Mouse (Mus musculus) spleen, adult 2 months (tissue): ENCODE data around the gene Fdps. TPM values are rescaled to one million over a fixed set of nuclear protein-coding genes. Genes with fewer than 3 reads are reported as not detected.

ENCODE experiments used
- DNase-seq, 2 experiments: peaks; one replicate each; pipeline versions ENCODE4 v3.0.0 to v3.0.0-alpha.2; 2012 to 2021; ENCODE audit warnings: low spot score in 2 of 2, low read depth in 1 of 2
- H3K27ac ChIP-seq: fragments of 200-500 bp; 2 replicates; pipeline ENCODE4 v1.5.1; 2012; ENCODE audit warnings: low read length, inconsistent platforms; ENCODE audit not compliant: insufficient read depth
- H3K27me3 ChIP-seq: fragments of 200-500 bp; 2 replicates; pipeline ENCODE4 v1.6.1; 2012; ENCODE audit warnings: mild to moderate bottlenecking, moderate library complexity, low read length, inconsistent platforms; ENCODE audit not compliant: control insufficient read depth, insufficient read depth
- H3K36me3 ChIP-seq: fragments of 200-500 bp; 2 replicates; pipeline ENCODE4 v1.6.1; 2012; ENCODE audit warnings: mild to moderate bottlenecking, low read length, inconsistent platforms; ENCODE audit not compliant: control insufficient read depth, insufficient read depth
- H3K4me1 ChIP-seq: fragments of 200-500 bp; 2 replicates; pipeline ENCODE4 v1.6.1; 2011; ENCODE audit warnings: inconsistent platforms; ENCODE audit not compliant: control insufficient read depth, insufficient read depth, insufficient read length
- H3K4me3 ChIP-seq: fragments of 200-500 bp; 2 replicates; pipeline ENCODE4 v1.5.1; 2011; ENCODE audit warnings: mild to moderate bottlenecking, inconsistent platforms; ENCODE audit not compliant: insufficient read depth, insufficient read length; ENCODE audit errors: extremely low read depth
- CTCF ChIP-seq: fragments of 200-500 bp; IDR thresholded peaks from 2 replicates; pipeline ENCODE4 v1.5.1; 2011; ENCODE audit warnings: mild to moderate bottlenecking, inconsistent platforms; ENCODE audit not compliant: insufficient read depth, insufficient read length, insufficient replicate concordance; ENCODE audit errors: extremely low read depth
- POLR2A ChIP-seq: fragments of 200-500 bp; IDR thresholded peaks from 2 replicates; pipeline ENCODE4 v1.6.1; 2011; ENCODE audit warnings: low read depth, low read length, inconsistent platforms
- WGBS: fragments of 180-500 bp; shearing (Covaris S2); methylation state at CpG from one replicate; pipeline ENCODE4 v1.1.7; 2018; 5-methylcytosine and 5-hydroxymethylcytosine counted together
- polyA plus RNA-seq: library from polyadenylated mRNA; depleted of rRNA; stranded (reverse); fragments of >200 nt; gene quantifications from 2 replicates; pipeline ENCODE4 v1.2.3, GENCODE M21; 2012

The Fdps gene
- polyA plus RNA-seq, 1 experiment = 25.6 TPM

DNA sequence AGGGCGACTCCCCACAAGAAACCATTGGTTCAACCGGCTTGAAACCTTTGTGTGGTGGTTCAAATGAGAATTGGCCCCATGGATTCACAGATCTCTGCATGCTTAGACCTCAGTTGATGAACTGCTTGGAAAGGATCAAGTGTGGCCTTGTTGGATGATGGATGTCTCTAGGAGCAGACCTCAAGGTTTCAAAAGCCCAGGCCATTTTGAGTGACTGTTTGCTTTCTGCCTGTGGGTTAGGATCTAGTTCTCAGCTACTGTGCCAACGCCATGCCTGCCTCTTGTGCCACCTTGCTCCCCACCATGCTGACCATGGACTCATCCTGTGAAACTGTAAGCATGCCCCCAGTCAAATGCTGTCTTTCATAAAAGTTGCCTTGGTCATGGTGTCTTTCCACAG, 24.2 kb upstream of the Fdps start:
- no peak overlapping the region for H3K4me3 ChIP-seq
- 93% methylated on average over 3 of the region's 3 CpGs for WGBS

DNA sequence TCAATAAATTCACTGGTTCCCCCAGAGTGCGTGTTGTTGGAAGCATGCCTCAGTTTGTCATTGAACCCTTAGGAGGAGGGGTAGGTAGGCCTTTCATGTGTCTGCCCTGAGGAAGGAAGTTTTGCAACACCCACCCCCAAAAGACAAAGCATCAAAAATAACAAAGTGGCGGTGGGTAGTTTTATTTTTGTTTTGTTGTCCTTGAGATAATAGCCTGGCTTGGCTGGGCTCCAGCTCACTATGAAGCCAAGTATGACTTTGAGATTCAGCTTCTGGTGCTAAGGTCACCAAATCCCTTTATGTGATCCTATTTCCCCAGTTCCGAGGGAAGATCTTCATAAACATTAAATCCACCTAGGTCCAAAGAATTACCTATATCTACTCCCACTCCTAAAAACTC, 22.5 kb upstream of the Fdps start:
- no peaks in the 10 kb centered on the region for H3K4me1 ChIP-seq
- H3K36me3 ChIP-seq = no peaks in the 10 kb centered on the region
- DNase-seq = no peak
- no peak for TF ChIP-seq POLR2A
- 70% methylated on average over 3 of the region's 3 CpGs for WGBS
- no peak overlapping the region for H3K27ac ChIP-seq
- H3K27me3 ChIP-seq = no peaks in the 10 kb centered on the region
- H3K4me3 ChIP-seq = no peak overlapping the region

More for the DNA sequence above, 24.2 kb upstream of the Fdps start:
- H3K36me3 ChIP-seq = no peaks in the 10 kb centered on the region
- TF ChIP-seq POLR2A (no peak), CTCF (no peak)
- H3K27ac ChIP-seq = no peak overlapping the region
- H3K27me3 ChIP-seq = no peaks in the 10 kb centered on the region
- no peaks in the 10 kb centered on the region for H3K4me1 ChIP-seq
- DNase-seq = no peak

DNA sequence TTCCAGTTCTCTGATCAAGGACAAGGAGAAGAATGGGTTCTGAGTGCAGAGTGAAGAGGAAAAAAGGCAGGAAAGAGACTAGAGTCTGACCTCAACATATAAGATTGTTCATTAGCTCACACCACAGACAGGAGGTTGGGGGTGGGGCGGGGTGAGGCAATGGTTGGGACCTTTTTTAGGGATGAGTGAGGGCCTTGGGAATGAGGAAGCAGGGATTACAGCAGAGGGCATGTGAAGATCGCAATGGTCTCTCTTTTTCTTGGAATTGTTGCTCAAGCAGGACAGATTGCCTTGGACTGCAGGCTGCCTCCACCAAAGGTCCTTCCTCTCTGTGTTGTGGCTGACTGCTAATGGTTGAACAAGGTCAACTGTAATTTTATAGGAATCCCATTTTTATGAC, 21.6 kb upstream of the Fdps start:
- no peak for DNase-seq
- 74% methylated on average over 2 of the region's 2 CpGs for WGBS

DNA sequence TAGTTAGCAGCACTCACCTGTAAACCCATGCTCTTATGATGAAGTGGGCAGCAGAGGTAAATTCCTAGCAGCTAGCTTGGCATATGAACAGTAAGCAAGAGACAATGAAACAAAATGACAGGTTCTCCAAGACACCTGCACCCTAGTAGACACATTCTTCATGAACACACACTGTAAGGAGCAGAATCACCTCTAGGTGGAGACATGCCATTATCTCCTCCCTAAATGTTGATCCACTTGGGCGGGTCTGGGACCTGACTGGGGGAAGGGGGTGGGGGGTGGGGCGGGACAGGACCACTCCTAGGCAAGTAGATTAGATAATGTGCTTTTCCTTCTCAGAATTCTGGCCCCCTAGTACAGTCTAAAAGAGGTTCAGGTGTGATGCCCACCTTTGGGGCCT, 13.8 kb upstream of the Fdps start:
- Histone ChIP-seq H3K36me3 (no peaks in the 10 kb centered on the region), H3K4me3 (no peak overlapping the region), H3K27me3 (no peaks in the 10 kb centered on the region), H3K4me1 (no peaks in the 10 kb centered on the region), H3K27ac (no peak overlapping the region)
- 8% methylated on average over 2 of the region's 2 CpGs for WGBS
- DNase-seq = peak; percentile 14 to 31
- TF ChIP-seq CTCF (peak; percentile 11; the same call in 1 of the 2 replicates), POLR2A (no peak)

More for the DNA sequence above, 21.6 kb upstream of the Fdps start:
- H3K27me3 ChIP-seq = no peaks in the 10 kb centered on the region
- H3K36me3 ChIP-seq = no peaks in the 10 kb centered on the region
- H3K27ac ChIP-seq = no peak overlapping the region
- no peak overlapping the region for H3K4me3 ChIP-seq
- H3K4me1 ChIP-seq = no peaks in the 10 kb centered on the region
- no peak for TF ChIP-seq CTCF
- no peak for TF ChIP-seq POLR2A

DNA sequence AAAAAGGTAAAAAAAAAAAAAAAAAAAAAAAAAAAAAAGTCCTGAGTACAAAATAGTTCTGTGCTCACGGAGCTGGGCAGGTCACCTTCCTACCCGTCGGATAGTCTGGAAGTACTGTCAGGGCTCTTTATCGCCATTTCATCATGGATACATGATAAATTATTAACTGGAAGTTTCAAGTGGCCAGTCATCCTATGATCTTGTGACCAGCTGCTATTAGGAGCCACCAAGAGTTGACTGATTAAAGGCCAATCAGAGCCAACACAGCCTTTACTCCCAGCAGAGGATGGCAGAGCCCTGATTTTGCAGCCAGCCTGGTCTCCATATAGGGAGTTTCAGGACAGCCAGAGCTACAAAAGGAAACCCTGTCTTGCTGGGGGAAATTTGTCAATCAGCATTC, 11.3 kb upstream of the Fdps start:
- TF ChIP-seq POLR2A = no peak
- TF ChIP-seq CTCF = no peak
- no peak for DNase-seq
- WGBS = 85% methylated on average over 4 of the region's 4 CpGs
- Histone ChIP-seq H3K27ac (no peak overlapping the region), H3K4me3 (no peak overlapping the region), H3K27me3 (no peaks in the 10 kb centered on the region), H3K36me3 (no peaks in the 10 kb centered on the region), H3K4me1 (no peaks in the 10 kb centered on the region)

DNA sequence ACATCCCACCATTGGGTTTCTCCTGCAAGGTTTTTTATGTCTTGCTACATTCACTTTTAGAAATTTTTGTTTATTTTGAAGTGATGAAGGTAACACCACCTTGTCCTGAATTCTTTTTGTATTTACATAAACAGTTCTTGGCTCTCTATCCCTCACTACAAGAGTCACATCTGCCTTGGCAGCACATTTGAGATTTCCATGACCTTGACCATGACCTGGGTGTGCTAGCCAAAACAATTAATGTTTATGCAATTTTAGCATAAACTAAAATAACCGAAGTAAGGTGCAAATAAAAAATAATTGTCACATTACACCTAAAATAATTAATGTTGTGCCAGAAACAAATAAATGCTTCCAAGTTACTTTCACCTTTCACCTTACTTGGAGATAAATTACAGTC, 6.4 kb upstream of the Fdps start:
- no peak overlapping the region for H3K27ac ChIP-seq
- no peaks in the 10 kb centered on the region for H3K36me3 ChIP-seq
- no peak for TF ChIP-seq CTCF
- no peak for TF ChIP-seq POLR2A
- 80% methylated on average over 1 of the region's 1 CpGs for WGBS
- no peaks in the 10 kb centered on the region for H3K27me3 ChIP-seq
- DNase-seq = no peak
- H3K4me3 ChIP-seq = no peak overlapping the region
- H3K4me1 ChIP-seq = no peaks in the 10 kb centered on the region

DNA sequence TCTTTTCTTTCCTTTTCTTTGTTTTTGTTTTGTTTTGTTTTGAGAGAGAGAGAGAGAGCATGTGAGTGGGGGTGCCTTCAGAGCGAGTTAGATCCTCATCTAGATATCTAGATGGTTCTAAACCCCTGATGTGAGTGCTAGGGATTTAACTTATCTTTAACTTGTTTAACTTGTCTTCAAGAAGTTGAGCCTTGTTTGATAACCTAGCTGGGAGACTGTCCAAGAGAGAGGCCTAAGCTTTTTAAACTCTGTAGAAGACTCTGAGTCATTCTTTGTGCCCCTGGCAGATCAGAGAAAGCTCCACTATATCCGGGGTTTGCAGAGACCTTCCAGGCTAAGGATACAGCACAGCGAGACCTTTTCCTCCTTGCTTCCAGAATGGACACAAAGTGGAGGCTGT, 5.8 kb upstream of the Fdps start:
- H3K4me3 ChIP-seq = no peak overlapping the region
- no peak for TF ChIP-seq POLR2A
- no peak for TF ChIP-seq CTCF
- no peak for DNase-seq
- H3K27ac ChIP-seq = no peak overlapping the region
- no peaks in the 10 kb centered on the region for H3K36me3 ChIP-seq
- H3K4me1 ChIP-seq = no peaks in the 10 kb centered on the region
- WGBS = 83% methylated on average over 3 of the region's 3 CpGs
- no peaks in the 10 kb centered on the region for H3K27me3 ChIP-seq

DNA sequence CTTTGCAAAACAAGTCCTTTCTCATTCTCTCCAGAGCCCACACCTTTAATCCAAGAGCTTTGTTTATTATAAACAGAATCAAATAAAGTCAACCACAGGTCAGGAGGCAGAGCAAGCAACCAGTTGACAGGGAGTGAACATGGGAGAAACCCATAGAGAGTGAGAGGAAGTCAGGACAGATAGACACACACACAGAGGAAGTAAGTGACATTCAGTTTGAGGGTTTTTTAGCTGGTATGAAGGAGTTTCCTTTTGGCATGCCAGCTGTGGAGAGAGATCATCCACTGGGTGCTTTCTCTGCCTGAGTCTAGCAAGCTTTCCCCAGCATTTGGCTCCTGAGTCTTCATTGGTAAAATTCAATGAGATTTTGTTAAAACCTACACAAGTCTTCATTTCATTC, 5.1 kb upstream of the Fdps start:
- Histone ChIP-seq H3K36me3 (no peaks in the 10 kb centered on the region), H3K27ac (no peak overlapping the region), H3K4me3 (no peak overlapping the region), H3K27me3 (no peaks in the 10 kb centered on the region), H3K4me1 (no peaks in the 10 kb centered on the region)
- TF ChIP-seq POLR2A (no peak), CTCF (no peak)
- DNase-seq = no peak
